Mouse (Mus musculus) kidney, embryonic 15.5 days (tissue): Measurements from ENCODE around the gene Gm21149. TPM values are rescaled to one million over a fixed set of nuclear protein-coding genes. Genes with fewer than 3 reads are reported as not detected.
"Not testable (repeated sequence)": the region's sequence is repeated elsewhere in the genome, so short reads cannot be mapped to it uniquely, and the experiment has no call there.

ENCODE experiments used
- ATAC-seq: fragments of 200-750 bp; cut with Nextera tagmentation; replicated peaks from 2 replicates; pipeline ENCODE4 v1.8.0; 2017; ENCODE audit warnings: moderate TSS enrichment; ENCODE audit not compliant: low FRiP score
- H3K27ac ChIP-seq: fragments of 300-500 bp; sonication (generic); 2 replicates; pipeline ENCODE4 v1.5.1; 2015; ENCODE audit warnings: mild to moderate bottlenecking, inconsistent platforms
- H3K27me3 ChIP-seq: fragments of 300-500 bp; sonication (generic); 2 replicates; pipeline ENCODE4 v1.6.1; 2015; ENCODE audit warnings: inconsistent platforms
- H3K36me3 ChIP-seq: fragments of 300-500 bp; sonication (generic); 2 replicates; pipeline ENCODE4 v1.6.1; 2015; ENCODE audit warnings: inconsistent platforms
- H3K4me1 ChIP-seq: fragments of 300-500 bp; sonication (generic); 2 replicates; pipeline ENCODE4 v1.6.1; 2015; ENCODE audit warnings: inconsistent platforms
- H3K4me2 ChIP-seq: fragments of 300-500 bp; sonication (generic); 2 replicates; pipeline ENCODE4 v1.6.1; 2015; ENCODE audit warnings: moderate library complexity, mild to moderate bottlenecking, inconsistent platforms
- H3K4me3 ChIP-seq: fragments of 300-500 bp; sonication (generic); replicated peaks from 2 replicates; pipeline ENCODE4 v1.5.1; 2015; ENCODE audit warnings: mild to moderate bottlenecking, inconsistent platforms
- H3K9ac ChIP-seq: fragments of 300-500 bp; sonication (generic); 2 replicates; pipeline ENCODE4 v1.6.1; 2015; ENCODE audit warnings: mild to moderate bottlenecking, inconsistent platforms
- H3K9me3 ChIP-seq: fragments of 300-500 bp; sonication (generic); replicated peaks from 2 replicates; pipeline ENCODE4 v1.6.1; 2016; ENCODE audit warnings: inconsistent platforms
- WGBS: fragments of 180-500 bp; shearing (Covaris S2); methylation state at CpG from one replicate; pipeline ENCODE4 v1.1.7; 2015; ENCODE audit warnings: mixed read lengths; 5-methylcytosine and 5-hydroxymethylcytosine counted together
- polyA plus RNA-seq: library from polyadenylated mRNA; unstranded; fragments of >200 nt; fragmentation: Nextera tagmentation; extraction: Ambion mirVana; gene quantifications from 2 replicates; pipeline ENCODE4 v1.2.1, GENCODE M21; 2015

The Gm21149 gene
- polyA plus RNA-seq, 1 experiment from 2014 or later = not detected

- not testable (repeated sequence) for H3K27ac ChIP-seq, ATAC-seq
Measured at GRCm38 (mm10) chr5:15457865-15458571, 18.3 kb downstream of the Gm21149 start.

More at GRCm38 (mm10) chr5:15457865-15458571, 18.3 kb downstream of the Gm21149 start:
- H3K9me3 ChIP-seq = peaks cover 26% of the 10 kb centered on the region
- 80% methylated on average over 3 of the region's 5 CpGs for WGBS
- H3K4me2 ChIP-seq, H3K36me3 ChIP-seq, H3K4me3 ChIP-seq, H3K27me3 ChIP-seq, H3K4me1 ChIP-seq, H3K9ac ChIP-seq: not testable (repeated sequence)

Other genes with a start within 250 kb of the Gm21149 start
- gene Gm21190, start 52.7 kb upstream of the Gm21149 start, polyA plus RNA-seq = not detected in 2 replicates
- not detected in 2 replicates for gene Gm21083, start 100.8 kb upstream of the Gm21149 start, polyA plus RNA-seq
- gene Speer4d, start 142.5 kb upstream of the Gm21149 start, polyA plus RNA-seq = not detected in 2 replicates
- not detected in 2 replicates for gene 4930572O03Rik, start 180.5 kb upstream of the Gm21149 start, polyA plus RNA-seq
- not detected in 2 replicates for gene Speer4c, start 237.7 kb upstream of the Gm21149 start, polyA plus RNA-seq